Mouse (Mus musculus) kidney, adult 2 months (tissue): ENCODE results near the gene Sin3a. TPM values are rescaled to one million over a fixed set of nuclear protein-coding genes. Genes with fewer than 3 reads are reported as not detected.

ENCODE experiments used
- DNase-seq: peaks from one replicate; pipeline ENCODE4 v3.0.0; 2021
- H3K27ac ChIP-seq: fragments of 200-500 bp; 2 replicates; pipeline ENCODE4 v1.5.1; 2012; ENCODE audit warnings: low read depth, low read length, control low read depth, inconsistent platforms; ENCODE audit not compliant: insufficient read depth
- H3K27me3 ChIP-seq: fragments of 200-500 bp; replicated peaks from 2 replicates; pipeline ENCODE4 v1.6.1; 2012; ENCODE audit warnings: mild to moderate bottlenecking, moderate library complexity, low read length, inconsistent platforms; ENCODE audit not compliant: control insufficient read depth, insufficient read depth
- H3K36me3 ChIP-seq: fragments of 200-500 bp; 2 replicates; pipeline ENCODE4 v1.6.1; 2012; ENCODE audit warnings: mild to moderate bottlenecking, moderate library complexity, low read length, inconsistent platforms; ENCODE audit not compliant: control insufficient read depth, insufficient read depth
- H3K4me1 ChIP-seq: fragments of 200-500 bp; 2 replicates; pipeline ENCODE4 v1.6.1; 2011; ENCODE audit warnings: low read length; ENCODE audit not compliant: control insufficient read depth, insufficient read depth
- H3K4me3 ChIP-seq: fragments of 200-500 bp; 2 replicates; pipeline ENCODE4 v1.5.1; 2011; ENCODE audit warnings: mild to moderate bottlenecking, low read depth, low read length, control low read depth; ENCODE audit not compliant: insufficient read depth
- CTCF ChIP-seq: fragments of 200-500 bp; conservative IDR thresholded peaks from 2 replicates; pipeline ENCODE4 v1.5.1; 2011; ENCODE audit warnings: low read depth, mild to moderate bottlenecking, control low read depth, low read length, moderate library complexity, mixed read lengths; ENCODE audit not compliant: insufficient read depth, insufficient read length
- POLR2A ChIP-seq: fragments of 200-500 bp; IDR thresholded peaks from one replicate; pipeline ENCODE4 v1.6.1; 2011; ENCODE audit warnings: low read depth, low read length, control low read depth
- WGBS: fragments of 180-500 bp; shearing (Covaris S2); methylation state at CpG from one replicate; pipeline ENCODE4 v1.1.7; 2018; 5-methylcytosine and 5-hydroxymethylcytosine counted together
- polyA plus RNA-seq: library from polyadenylated mRNA; depleted of rRNA; stranded (reverse); fragments of >200 nt; gene quantifications from 2 replicates; pipeline ENCODE4 v1.2.3, GENCODE M21; 2012; rRNA removed

The Sin3a gene
- 58.6 and 70.1 TPM in 2 replicates for polyA plus RNA-seq

DNA sequence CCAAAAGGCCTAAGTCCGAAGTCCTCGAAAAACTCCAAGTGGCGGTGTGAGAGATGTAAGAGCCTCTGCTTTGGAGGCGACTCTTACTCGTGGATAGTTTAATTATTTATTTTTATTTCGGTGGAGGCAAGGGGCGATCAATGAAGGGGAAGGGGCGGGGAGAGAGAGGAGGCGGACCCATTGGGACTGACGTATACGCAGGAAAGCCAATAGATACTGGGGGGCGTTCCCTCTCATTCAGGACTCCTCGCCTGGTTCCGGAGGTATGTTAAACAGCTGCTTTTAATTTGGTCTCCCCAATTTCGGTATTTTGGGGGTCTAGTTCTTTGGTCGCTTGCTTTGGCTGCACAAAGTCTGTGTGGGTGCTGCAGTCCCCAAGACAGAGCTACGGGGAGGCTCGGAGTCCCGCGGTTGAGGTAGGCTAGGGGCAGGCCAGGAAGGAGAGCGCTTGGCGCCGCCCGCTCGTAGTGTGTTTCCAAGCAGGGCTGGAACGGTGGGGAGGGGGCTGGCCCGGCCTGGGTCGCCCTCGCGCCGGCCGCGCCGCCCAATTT lies at the start of gene Sin3a:
Sin3a (plus strand) TSS at position 240 of the 551 bp plus-strand sequence.
- Histone ChIP-seq H3K36me3 (no peaks in the 10 kb centered on the region), H3K4me3 (peak within 1 kb of the TSS; percentile 98), H3K27ac (peak within 1 kb of the TSS; percentile 95), H3K27me3 (no peaks in the 10 kb centered on the region), H3K4me1 (peaks cover 25% of the 10 kb centered on the region)
- DNase-seq: peak; percentile 92
- TF ChIP-seq POLR2A: no peak
- no peak for TF ChIP-seq CTCF
- under 1% methylated on average over 34 of the region's 34 CpGs for WGBS

DNA sequence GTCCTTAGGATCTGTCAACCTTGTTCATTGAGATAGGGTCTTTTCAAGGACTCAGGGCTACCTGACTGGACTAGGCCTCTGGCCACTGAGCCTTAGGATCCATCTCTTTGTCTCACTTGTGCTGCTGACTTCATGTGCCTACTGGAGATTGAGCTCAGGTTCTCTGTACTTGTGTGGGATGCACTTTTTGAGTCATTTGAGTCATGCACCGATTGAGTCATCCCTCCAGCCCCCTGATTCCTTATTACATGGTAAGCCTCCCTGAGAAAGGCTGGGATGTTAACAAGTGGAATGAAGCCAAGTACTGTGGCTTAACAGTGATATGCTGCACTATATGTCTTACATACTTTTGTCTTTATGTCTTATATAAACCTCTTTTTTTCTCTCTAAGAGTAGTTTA lies 40.1 kb upstream of the Sin3a start:
- Histone ChIP-seq H3K27me3 (no peaks in the 10 kb centered on the region), H3K4me1 (no peaks in the 10 kb centered on the region), H3K27ac (no peak overlapping the region), H3K36me3 (peaks cover 8% of the 10 kb centered on the region), H3K4me3 (no peak overlapping the region)
- DNase-seq: no peak
- no peak for TF ChIP-seq CTCF
- TF ChIP-seq POLR2A: no peak
- 79% methylated on average over 1 of the region's 1 CpGs for WGBS

DNA sequence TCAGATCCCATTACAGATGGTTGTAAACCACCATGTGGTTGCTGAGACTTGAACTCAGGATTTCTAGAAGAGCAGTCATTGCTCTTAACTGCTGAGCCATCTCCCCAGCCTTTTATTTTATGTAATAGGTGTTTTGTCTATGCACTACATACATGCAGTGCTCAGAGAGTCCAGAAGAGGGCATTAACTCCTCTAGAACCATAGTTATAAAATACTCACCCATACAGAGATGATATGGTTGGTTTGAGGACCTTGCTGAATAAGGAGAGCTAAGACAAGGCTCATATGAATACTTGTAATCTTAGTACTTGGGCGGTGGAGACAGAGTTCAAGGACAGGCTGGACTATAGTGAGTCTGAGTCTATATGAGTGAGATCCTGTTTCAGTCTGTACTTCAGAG lies 15.6 kb upstream of the Sin3a start:
- no peak overlapping the region for H3K27ac ChIP-seq
- no peaks in the 10 kb centered on the region for H3K4me1 ChIP-seq
- no peak overlapping the region for H3K4me3 ChIP-seq
- 69% methylated on average over 1 of the region's 1 CpGs for WGBS
- TF ChIP-seq CTCF (0 out of 2 replicates have a peak, but pooled peaks have one; percentile 11), POLR2A (no peak)
- H3K27me3 ChIP-seq: no peaks in the 10 kb centered on the region
- peak; percentile 85 for DNase-seq
- no peaks in the 10 kb centered on the region; the same call in 1 of the 2 replicates for H3K36me3 ChIP-seq

DNA sequence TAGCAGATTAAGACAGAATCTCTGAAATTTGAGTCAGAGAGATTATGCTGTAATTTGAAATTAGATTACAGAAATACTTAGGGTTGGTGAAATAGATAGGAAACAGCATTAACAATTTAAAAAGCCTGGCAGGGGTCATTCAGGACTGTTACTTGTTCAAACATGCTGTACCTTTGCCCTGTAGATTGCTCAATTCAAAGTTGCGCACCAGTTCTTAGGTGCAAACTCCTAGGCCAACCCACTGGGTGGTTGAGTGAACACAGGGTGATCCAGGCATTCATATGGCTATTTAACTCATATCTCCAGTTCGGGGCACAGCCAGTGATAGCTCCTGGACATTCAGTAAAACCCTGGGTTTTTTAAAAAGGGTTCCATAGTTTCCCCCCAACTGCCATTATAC lies 7.7 kb upstream of the Sin3a start:
- Histone ChIP-seq H3K4me1 (peaks cover 6% of the 10 kb centered on the region), H3K36me3 (no peaks in the 10 kb centered on the region; the same call in 1 of the 2 replicates), H3K27me3 (no peaks in the 10 kb centered on the region), H3K4me3 (no peak overlapping the region), H3K27ac (no peak overlapping the region)
- 63% methylated on average over 2 of the region's 2 CpGs for WGBS
- DNase-seq: peak; percentile 68
- TF ChIP-seq POLR2A: no peak
- TF ChIP-seq CTCF: no peak

DNA sequence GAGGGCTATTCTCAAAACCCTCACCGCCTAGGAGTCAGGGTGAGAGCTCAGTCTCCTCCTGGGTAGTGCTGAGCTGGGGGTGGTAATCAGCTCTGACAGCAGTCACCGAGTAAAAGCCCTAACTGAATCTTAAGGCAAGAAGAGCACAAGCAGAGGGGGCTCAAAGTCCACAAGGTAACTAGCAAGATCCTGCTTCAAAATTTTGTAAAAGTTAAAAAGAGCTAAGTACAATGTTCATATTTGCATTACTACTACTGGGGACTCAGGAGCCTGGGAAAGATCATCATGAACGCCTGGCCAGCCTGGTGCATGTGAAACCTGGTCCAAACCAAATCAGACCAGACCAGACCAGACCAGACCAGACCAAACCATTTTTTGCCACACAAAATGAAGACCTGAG lies 3.6 kb upstream of the Sin3a start:
- WGBS: 44% methylated on average over 3 of the region's 3 CpGs
- H3K4me3 ChIP-seq: no peak overlapping the region

DNA sequence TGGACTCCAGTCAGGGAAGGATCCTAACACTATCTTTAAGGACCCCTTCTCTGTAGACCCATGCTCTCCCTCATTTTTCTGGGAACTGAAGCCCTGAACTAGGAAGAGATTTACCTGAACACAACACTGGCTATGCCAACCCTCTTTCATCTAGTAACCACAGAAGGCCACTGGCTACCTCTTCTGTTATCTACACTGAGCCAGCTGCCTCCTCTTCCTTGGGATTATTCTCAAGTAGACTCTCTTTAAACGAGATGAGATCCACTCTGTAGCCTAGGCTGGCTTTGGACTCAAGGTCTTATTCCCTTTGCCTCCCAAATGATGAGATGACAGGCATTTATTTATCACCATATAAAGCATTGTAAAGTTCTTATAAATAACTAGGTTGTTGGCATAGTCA lies 1.6 kb upstream of the Sin3a start:
- no peak for DNase-seq
- 60% methylated on average over 1 of the region's 1 CpGs for whole genome bisulfite sequencing
- no peak overlapping the region for H3K27ac ChIP-seq
- TF ChIP-seq POLR2A (no peak), CTCF (no peak)
- H3K4me1 ChIP-seq: peaks cover 25% of the 10 kb centered on the region
- no peaks in the 10 kb centered on the region for H3K27me3 ChIP-seq
- no peaks in the 10 kb centered on the region for H3K36me3 ChIP-seq
- H3K4me3 ChIP-seq: no peak overlapping the region

More for the DNA sequence above, 3.6 kb upstream of the Sin3a start:
- Histone ChIP-seq H3K27me3 (no peaks in the 10 kb centered on the region), H3K4me1 (peaks cover 19% of the 10 kb centered on the region), H3K27ac (peak overlapping the region; percentile 62; the same call in 1 of the 2 replicates), H3K36me3 (no peaks in the 10 kb centered on the region)
- DNase-seq: peak; percentile 52
- no peak for TF ChIP-seq POLR2A
- no peak for TF ChIP-seq CTCF

DNA sequence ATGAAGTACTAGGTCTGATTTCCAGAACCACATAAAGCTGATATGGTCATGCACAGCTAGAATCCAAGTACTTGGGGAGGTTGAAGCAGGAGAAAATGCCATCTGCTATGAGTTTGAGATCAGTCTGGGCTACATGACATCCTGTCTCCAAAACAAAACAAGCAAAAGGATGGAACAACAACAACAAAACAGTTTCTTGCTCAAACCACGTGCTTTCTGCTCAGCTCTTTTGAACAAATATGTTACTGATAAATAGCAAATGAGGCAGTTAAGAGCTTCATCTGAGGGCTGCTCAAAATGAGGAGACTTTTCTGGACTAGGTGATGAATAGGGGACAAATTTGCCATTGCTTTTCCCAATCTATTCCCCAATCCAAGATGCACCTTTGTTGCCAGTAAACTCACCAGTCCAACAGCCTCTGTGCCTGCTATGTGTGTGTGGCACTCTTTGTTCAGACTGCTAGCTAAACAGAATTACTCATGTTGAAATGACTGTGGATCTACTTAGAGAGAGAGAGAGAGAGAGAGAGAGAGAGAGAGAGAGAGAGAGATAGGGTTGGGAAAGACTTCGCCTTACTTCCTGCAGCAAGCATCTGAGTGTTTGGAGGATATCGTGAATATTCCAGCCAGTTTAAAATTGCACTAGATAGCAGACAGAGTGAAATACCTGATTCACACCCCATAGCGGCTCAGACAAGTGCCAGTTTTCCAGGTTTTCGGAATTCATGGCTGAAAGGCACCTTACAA lies 867 bp upstream of the Sin3a start:
- TF ChIP-seq CTCF (no peak), POLR2A (no peak)
- H3K4me3 ChIP-seq: peak overlapping the region; percentile 98
- H3K4me1 ChIP-seq: peaks cover 25% of the 10 kb centered on the region
- 4% methylated on average over 5 of the region's 5 CpGs for WGBS
- no peaks in the 10 kb centered on the region for H3K36me3 ChIP-seq
- no peak for DNase-seq
- H3K27me3 ChIP-seq: no peaks in the 10 kb centered on the region
- peak overlapping the region; percentile 73 for H3K27ac ChIP-seq
